9 mouse cellular contexts compared by ENCODE assay signal in the genomic region with DNA sequence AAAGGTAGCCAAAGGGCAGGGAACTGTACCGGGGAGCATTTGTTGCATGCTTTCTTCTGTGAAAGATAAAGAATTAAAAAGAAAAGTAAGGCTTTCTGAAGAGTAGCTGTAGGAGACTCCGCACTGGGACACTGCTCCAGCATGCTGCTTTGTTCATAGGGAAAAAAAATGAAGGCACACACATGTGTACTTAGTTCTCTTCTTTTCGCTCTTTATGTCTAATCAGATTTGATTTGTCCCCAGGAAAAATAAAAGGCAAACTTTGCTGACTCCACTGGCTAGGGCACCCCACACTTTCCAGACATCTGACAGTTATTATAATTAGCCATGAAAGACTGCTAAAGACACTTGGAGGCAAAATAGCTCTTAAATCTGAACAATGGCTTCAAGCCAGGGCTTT.
DNase-seq lines count a peak whose midpoint lies in the region; ATAC-seq and TF ChIP-seq lines count a peak whose summit lies in the region.
"Had no signal": no experiment of that assay in that cellular context is flagged by ENCODE, and none has a peak within 500 bp of the region (broad histone marks: within the 10 kb centered on the region; RNA-seq: fewer than 3 reads in every experiment).

No protein-coding gene starts in this region.

- TF ChIP-seq CTCF in olfactory bulb, adult 2 months (IDR thresholded peaks at IDR 0.05; ENCODE audit: insufficient read depth, low read depth, low read length), result no peak

- peaks cover 24% of the 10 kb centered on the region for H3K4me1 ChIP-seq in heart, embryonic 13.5 days
- peaks cover 16% of the 10 kb centered on the region for H3K4me1 ChIP-seq in liver, embryonic 13.5 days (replicated peaks)
- H3K4me1 ChIP-seq in olfactory bulb, adult 2 months (ENCODE audit: control insufficient read depth, insufficient read depth, low read length), result no peaks in the 10 kb centered on the region

- H3K9ac ChIP-seq in heart, embryonic 13.5 days, result peak overlapping the region; percentile 94
- peak overlapping the region; percentile 71 for H3K9ac ChIP-seq in liver, embryonic 13.5 days

- H3K4me3 ChIP-seq in heart, embryonic 13.5 days, result peak overlapping the region; percentile 82
- peak overlapping the region; percentile 64 for H3K4me3 ChIP-seq in liver, embryonic 13.5 days (replicated peaks)
- H3K4me3 ChIP-seq in olfactory bulb, adult 2 months (ENCODE audit: insufficient read depth, low read depth, low read length), result peak overlapping the region; percentile 81; the same call in 1 of the 2 replicates

- H3K27ac ChIP-seq in heart, embryonic 13.5 days (replicated peaks), result peak overlapping the region; percentile 97
- peak overlapping the region; percentile 74 for H3K27ac ChIP-seq in liver, embryonic 13.5 days
- peak overlapping the region; percentile 89 for H3K27ac ChIP-seq in olfactory bulb, adult 2 months (ENCODE audit: insufficient read depth, low read depth, low read length)

- H3K9me3 ChIP-seq in heart, embryonic 13.5 days, result no peaks in the 10 kb centered on the region
- H3K9me3 ChIP-seq in liver, embryonic 13.5 days (replicated peaks), result no peaks in the 10 kb centered on the region

- no peak for DNase-seq in heart, postnatal 14 days
- peak; percentile 50 for DNase-seq in brain, adult 2 months (ENCODE audit: low read depth, low spot score)
- DNase-seq in gonadal fat pad, adult 2 months (ENCODE audit: low read depth), result peak; percentile 17
- DNase-seq in liver, embryonic 13.5 days, result peak; percentile 1
- DNase-seq in frontal cortex, postnatal 10 days (ENCODE audit: low spot score in 2 of 2), result no peak
- no peak for DNase-seq in gastrocnemius, postnatal 14 days

- no peak for TF ChIP-seq POLR2A in olfactory bulb, adult 2 months (IDR thresholded peaks at IDR 0.05; ENCODE audit: insufficient read depth, low read depth, low read length)

- 4% methylated on average over 3 of the region's 3 CpGs for WGBS in heart, embryonic 13.5 days
- WGBS in liver, embryonic 13.5 days (ENCODE audit: insufficient replicate concordance), result 3% methylated on average over 3 of the region's 3 CpGs
- WGBS in olfactory bulb, adult 2 months, result under 1% methylated on average over 3 of the region's 3 CpGs

- no peaks in the 10 kb centered on the region for H3K27me3 ChIP-seq in heart, embryonic 13.5 days (replicated peaks)
- H3K27me3 ChIP-seq in liver, embryonic 13.5 days, result no peaks in the 10 kb centered on the region

- no peak for ATAC-seq in heart, embryonic 13.5 days (ENCODE audit: extremely low read depth, insufficient number of reproducible peaks, low FRiP score, low TSS enrichment)
- peak; percentile 36; the same call in 1 of the 2 replicates for ATAC-seq in liver, embryonic 13.5 days (ENCODE audit: low read depth)

- peak overlapping the region; percentile 80 for H3K4me2 ChIP-seq in heart, embryonic 13.5 days
- H3K4me2 ChIP-seq in liver, embryonic 13.5 days, result peak overlapping the region; percentile 79

- intact Hi-C loops in heart, postnatal 14 days (cut with DNase I), result loop anchor here (2.0 to 5.0 kb wide), 3 partner anchors 146 to 307 kb away; no protein-coding TSS in a partner anchor
- intact Hi-C loops in gastrocnemius, postnatal 14 days (cut with DNase I; ENCODE audit: low total_unique reads), result no loop called here

- H3K36me3 ChIP-seq in heart, embryonic 13.5 days, result peaks cover 4% of the 10 kb centered on the region; the same call in 1 of the 2 replicates
- H3K36me3 ChIP-seq in liver, embryonic 13.5 days, result no peaks in the 10 kb centered on the region
- H3K36me3 ChIP-seq: G1E had no signal

Comparison
In these comparisons a context has a peak if more than half of its experiments do, and no peak if none do; other contexts are left out.
1. DNase-seq: peak in brain, adult 2 months (single experiment), gonadal fat pad, adult 2 months (single experiment) and liver, embryonic 13.5 days (single experiment); none in heart, postnatal 14 days (0 of 2), frontal cortex, postnatal 10 days (0 of 2) and gastrocnemius, postnatal 14 days (single experiment).
2. Peak in every context shown above with its lines, with median percentiles within 50 percentile points of each other: H3K27ac ChIP-seq and H3K4me3 ChIP-seq.